Mouse (Mus musculus) lung, postnatal 25 days (tissue): ENCODE measurements around the gene Atf6.

Experiments used
- DNase-seq: peaks from one replicate; pipeline ENCODE4 v3.0.0; 2022; ENCODE audit warnings: low spot score

Gene Atf6

DNA sequence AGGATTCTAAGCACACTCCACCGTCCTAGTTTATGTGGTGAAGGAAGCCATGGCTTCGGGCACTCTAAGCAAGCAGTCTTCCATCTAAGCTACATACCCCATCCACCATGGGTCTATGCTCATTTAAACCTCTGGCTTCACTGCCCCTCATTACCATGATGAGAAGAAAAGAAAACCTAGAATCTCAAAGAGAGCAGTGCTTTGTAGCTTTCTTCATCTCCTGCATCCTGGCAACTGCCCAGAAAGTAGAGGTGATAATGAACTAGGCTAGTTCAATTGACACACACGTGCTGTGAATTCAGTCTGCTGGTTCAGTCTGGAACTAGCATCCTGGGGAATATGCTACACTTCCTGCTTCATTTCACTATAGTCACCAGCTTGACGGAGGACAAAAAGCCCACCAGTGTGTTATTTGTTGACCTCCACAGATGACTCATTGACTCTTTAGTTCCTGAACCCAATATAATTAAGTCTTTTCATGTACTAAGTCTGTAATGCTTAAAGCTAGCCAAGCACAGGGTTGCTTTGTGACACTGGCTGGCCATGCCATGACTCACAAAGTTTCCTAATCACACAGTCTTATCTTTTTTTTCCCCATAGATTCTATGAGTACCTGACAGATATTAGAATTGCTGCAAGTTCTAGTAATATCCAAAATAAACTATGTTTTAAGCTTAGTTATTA, 162.5 kb downstream of the Atf6 start:
- no peak for DNase-seq

DNA sequence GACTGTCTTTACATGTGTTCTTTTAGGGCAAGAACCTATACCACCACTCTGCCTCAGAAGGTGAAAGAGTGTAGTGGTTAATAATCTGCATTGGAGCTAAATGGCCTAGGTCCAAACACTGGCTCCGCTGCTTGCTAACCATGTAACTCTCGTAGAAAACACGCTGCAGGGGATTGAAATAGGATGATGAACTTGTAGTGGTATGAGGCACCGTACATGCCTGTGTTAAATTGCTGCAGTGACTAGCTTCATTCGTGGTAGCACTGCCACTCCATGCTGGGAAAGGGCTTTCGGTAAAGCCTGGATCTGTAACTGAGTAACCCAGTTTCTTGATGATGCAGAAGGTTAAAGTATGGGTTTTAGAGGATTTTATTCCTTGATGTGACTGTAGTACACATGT, 163.5 kb downstream of the Atf6 start:
- no peak for DNase-seq

DNA sequence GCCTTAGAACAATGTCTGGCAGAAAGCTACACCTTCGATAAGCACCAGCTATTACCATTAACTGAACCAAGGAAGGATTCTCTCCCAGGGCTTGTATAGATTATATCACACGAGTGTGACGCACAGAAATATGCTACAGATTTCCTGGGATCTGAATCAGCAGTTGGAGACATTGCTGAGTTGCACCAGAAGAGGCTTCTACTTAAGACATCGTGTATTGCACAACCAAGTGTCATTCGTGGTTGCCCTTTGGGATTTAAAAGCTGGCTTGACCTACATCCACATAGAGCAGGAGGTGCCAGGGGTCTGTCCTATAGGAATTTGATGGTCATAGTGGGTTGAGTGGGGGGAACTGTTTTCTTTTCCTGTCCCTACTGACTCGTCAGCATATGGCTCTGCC, 164.6 kb downstream of the Atf6 start:
- no peak for DNase-seq

DNA sequence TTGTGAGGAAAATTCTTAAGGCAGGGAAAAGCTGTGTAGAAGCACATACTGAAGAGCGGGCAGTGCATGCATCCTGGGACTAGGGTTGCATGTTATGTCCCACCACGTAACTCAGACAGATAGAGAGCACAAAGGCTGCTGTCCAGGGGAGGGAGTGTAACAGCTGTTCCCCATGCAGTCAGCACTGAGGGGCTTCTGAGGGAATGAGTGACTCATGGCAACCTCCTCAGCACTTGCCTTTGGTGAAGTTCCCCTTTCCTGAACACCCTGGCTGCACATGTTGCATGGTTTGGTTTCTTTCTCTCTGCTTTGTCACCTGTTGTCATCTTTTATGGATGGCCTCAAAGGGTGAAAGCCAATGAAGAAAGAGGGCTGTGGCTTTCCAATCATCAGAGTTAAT, 165.3 kb downstream of the Atf6 start:
- no peak for DNase-seq

DNA sequence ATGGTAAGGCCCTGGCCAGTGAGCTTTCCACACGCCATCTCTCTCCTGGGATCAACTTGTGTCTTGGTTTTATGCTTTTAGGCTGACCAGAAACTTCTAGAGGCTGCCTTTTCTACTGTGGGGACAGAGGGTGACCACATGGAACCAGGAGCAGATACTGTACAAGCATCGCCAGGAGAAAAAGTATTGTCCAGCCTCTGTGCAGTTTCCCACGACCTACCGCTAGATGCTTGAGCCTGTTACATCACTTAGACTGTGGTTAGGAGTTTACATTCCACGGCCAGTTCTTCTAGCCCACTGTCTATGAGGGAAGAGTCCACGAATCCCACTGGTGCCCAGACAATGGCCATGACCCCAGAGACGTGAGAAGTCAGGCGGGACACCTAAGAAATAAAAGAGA, 166.0 kb downstream of the Atf6 start:
- no peak for DNase-seq

DNA sequence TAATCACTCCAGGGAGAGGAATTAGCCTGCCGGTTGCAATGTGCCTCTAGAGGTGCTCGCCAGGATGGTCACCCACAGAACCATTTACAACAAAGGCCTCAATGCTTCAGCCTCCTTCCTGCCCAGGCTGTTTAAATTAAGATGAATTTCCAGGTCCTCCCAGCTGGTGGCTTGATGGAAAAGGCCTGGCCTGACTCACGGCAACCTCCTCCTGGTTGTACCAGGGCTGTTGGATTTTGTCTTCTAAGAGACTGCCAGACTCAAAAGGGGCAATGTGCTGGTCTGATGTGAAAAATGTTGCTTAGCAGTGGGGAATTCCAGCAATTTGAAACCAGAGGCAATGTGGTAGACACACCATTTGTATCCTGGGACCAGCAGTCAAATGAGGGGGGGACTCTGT, 166.4 kb downstream of the Atf6 start:
- DNase-seq: no peak

DNA sequence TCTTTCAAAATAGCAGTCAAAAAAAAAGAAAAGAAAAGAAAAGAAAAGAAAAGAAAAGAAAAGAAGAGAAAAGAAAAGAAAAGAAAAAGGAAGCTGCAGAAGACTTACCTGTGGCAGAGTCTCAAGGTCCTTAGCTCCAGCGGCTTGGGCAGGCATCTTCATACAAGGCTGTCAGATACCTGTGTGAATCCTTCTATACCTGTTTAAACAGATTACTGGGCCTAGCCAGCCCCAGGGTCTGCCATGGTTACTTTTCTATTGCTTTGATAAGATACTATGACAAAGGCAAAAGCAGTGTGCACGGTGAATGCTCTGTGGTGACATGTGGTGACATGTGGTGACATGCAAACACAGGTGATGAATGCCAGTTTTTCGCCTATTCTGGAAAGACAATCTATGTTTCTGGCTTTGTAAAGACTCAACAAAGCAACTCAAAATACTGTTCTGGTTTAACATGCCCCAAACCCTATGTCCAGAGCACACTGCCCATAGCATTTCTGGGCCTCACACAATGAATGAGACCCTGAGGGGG, 167.0 kb downstream of the Atf6 start:
- DNase-seq: no peak

DNA sequence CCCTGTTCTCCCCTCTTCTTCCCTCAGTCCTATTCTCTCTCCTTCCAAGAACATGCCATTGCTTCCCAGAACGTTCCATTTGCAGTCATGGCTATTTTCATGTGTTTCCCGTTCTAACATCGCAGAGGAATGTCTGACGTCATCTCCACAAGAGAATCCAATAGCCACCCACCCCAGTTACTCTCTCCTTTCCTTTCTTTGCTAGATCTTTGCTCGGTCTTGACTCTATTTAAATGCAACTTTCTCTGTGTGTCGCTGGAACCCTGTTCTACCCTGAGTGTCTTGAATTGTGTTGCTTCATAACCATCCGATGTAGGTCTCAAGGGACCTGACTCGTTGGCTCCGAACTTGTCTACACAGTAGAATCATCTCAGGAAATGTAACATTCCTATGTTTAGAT, 168.0 kb downstream of the Atf6 start:
- DNase-seq: no peak

DNA sequence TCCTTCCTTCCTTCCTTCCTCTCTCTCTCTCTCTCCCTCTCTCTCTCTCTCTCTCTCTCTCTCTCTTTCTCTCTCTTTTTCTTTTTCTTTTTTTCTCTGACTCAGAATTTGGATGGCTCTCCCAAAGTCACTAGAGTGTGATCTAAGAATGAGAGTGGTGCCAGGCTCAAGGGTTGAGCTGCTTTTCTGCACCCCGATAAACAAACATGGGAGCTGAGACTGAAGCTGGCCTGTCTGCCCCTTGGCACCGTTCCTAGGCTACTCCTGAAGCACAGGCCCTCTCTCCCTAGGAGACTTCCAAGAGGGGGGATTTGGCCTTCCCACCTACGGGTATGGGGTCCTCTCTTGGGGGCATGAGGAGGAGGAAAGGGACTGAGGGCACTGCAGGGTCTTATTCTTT, 168.8 kb downstream of the Atf6 start:
- no peak for DNase-seq

DNA sequence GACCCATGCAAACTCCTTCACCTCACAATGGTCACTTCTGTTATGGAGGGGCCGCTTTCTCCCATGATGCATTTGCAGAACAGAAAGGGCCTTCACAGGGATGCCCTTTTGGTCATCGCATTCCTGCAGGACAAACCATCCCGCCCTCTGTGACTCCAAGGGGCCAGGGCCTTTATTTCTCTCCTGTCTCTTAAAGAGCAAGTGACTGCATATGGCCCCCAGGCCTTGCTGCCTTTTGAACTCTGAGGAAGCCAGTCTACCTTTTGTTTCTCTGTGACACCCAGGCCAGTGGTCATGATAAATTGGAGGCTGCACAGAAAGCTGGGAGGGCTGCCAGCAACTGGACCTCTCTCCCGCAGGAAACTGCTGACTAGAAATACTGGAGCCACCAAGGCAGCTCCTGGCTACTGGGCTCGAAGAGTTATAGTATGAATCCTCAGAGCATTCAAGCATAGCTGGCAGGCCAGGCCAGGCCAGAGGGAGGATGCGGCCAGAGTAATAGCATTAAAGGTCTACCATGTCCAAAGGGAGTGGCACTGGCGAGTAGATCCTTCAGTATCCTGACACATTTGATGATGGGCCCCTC, 169.7 kb downstream of the Atf6 start:
- no peak for DNase-seq

DNA sequence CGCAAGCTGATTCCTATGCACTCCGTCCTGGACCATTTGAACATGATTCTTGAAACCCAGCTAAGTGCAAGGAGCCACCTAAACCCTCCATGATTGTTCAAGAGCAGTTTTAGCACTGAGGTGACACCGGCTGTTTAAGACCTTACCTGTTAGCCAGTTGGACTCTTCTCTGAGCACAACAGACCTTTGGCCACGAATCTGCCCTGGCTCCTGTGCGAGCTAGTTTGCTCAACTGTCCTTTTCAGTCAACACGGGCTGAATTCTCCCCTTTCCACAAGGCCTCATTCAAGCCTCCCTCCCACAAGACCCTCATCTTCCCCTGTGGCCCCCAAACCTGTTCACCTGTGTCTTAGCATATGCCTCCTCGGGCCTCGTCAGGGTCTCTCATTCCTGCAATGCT, 170.6 kb downstream of the Atf6 start:
- DNase-seq: no peak

DNA sequence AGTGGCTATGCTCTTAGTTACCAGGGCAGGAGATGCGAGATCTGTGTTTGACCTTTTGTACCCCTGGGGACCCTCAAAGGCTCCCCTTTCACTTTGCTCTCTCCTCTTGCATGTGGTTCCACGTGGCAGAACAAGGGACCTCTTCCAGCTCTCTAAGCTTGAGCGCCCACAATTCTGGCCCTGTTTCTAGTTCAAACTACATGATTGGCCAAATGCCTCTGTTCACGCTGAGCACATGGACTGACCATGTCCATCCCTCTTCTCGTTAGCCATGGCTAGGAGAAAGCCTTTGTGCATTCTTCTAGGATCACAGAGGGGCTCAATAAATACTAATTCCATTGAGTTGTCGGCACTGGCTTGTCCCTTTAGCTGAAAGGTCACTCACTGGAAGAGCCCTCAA, 172.2 kb downstream of the Atf6 start:
- no peak for DNase-seq

DNA sequence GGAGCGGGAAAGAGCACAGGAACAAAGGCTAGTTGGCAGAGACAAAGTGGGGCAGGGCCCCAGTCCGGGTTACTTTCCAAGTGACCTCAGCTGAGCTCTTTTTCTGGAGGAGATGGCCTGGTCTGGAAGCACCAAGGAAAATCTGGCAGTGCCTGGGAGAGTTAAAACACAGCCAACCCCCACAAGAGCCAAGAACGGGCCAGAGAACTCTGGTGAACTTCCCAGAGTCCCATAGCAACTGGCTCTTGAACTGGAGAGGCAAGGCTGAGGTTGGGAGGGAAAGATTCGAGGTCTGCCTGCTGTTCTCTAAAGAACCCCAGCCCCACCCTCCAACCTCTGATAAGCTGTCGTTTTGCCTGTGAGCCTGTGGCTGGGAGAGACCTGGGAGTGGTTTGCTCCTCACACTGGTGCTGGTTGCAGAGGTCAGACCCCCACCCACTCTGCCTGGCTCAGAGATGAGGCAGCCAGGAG, 172.7 kb downstream of the Atf6 start:
- peak; percentile 43 for DNase-seq

DNA sequence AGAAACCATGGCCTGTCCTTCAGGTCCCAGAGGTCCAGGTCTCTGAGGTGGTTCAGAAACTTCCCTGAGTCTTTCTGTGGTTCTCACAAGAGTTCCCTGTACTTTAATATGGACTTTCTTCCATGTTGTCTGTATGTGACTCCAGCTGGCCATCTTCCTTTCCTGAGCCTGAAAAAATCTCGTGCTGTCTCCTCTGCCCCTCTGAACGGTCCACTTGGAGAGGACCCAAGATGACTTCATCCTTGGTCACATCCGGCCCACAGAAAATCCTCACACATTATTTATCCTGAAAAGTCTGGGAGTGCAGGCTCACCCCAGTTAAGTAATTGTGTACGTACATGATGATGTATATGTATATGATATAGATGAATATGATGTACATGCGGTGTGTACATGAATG, 176.3 kb downstream of the Atf6 start:
- DNase-seq: no peak

DNA sequence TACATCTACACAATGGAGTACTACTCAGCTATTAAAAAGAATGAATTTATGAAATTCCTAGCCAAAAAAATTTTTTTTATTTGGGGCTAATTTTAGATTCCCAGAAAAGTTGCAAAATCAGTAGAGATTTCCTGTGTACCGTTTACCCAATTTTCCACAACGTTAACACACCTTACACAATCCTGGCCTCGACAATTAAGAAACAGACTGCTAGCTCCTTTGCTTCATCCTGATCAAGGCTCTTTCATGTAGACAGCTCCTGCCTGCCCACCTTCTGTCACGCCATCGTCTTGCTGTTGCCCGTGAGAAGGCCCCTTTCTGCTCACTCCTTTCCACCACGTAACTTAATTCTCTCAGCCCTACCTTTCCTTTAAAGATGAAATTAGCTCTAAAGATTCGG, 177.8 kb downstream of the Atf6 start:
- no peak for DNase-seq

DNA sequence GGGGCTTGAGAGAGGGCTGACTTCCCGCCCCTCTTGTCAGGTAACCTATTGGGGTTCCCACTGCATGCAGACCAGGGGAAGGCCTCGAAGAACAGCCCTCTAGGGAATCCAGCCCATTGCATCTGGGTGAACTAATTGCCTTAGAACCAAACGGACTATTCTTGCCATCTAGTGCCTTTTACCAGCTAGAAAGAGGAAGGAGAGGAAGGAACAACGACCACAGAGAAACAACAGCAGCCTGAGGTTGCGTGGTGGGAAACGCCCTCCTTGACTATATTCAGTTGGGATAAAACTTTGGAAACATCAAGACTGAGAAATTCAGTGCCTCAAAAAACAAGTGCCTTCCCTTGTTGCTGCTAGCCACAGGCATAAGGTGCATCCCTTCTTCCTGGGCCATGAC, 183.7 kb downstream of the Atf6 start:
- DNase-seq: no peak

DNA sequence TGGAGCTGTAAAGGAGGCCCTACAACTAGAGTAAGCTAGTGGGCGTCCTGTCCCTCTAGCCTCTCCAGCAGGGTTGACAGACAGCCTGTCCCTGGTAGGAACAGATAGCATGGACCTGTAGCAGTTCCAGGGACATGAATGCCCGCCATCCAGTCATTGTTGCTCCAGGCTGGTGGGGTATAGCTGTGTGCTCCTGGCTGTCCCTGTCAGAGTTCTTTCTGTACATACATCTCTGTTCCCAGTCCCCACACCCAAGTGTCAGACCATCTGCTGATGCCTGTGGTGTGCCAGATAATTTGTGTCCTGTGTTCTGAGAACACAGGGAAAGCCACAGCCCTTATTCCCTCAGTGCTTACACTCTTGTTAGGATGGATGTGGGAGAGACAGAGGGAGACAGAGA, 187.9 kb downstream of the Atf6 start:
- no peak for DNase-seq

DNA sequence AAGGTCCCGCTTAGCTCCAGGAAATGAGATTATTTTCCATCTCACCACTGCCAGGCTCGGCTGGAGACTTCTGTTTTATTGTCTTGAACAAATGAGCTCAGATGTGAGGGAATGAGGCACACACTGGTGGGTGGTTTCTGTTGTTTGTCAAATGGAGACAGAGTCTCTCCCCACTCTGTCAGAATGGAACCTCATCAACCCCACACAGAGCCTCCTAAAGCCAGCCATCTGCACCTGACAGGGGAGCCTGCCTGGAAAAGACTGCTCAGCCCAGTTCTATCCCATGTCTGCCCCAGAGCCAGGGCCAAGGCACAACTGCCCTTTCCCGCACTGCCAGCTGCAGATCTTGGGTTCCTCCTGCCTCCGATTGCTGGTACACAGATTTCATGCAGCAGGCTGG, 188.7 kb downstream of the Atf6 start:
- no peak for DNase-seq

DNA sequence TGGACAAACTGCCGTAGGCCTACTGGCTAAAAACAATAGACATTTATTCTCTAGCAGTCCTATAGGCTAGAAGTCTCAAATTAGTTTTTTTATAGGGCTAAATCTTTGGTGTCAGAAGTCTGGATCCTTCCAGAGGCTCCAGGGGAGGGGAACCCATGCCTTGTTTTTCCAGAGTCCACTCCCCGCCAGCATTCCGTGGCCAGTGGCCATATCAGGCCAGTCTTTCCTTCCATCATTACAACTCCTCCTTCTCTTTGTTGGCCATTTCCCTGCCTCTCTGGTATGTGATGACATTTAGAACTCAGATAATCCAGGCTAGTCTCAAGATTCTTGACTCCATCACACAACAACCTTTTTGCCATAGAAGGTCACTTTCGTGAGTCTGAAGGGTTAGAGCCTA, 189.9 kb downstream of the Atf6 start:
- DNase-seq: no peak

DNA sequence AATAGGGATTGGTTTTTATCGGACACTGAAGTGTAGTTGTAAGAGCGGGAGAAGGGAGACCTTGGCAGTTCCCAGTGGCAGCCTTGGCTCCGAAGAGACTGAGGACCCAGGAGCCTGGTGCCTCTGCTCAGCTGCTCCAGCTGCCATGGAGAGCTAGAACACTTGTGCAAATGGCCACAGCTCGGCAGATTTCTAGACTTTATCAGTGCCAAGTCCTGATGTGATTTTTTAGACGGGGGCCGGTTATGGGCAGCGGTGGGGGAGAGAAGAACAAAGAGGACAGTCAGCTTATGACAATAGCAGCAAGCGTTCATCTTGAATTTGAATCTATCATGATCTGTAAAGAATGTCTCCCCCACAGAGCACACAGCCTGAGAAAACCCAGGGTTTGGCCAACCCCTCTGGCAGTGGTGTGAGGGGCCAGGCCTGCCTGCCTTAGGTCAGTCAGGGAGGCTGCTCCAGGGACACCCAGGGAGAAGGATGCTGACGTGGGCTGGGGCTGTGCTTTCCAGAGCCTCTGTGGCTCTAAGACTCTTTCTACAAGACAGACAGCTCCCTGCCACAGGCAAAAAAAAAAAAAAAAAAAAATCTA, 193.3 kb downstream of the Atf6 start:
- no peak for DNase-seq

DNA sequence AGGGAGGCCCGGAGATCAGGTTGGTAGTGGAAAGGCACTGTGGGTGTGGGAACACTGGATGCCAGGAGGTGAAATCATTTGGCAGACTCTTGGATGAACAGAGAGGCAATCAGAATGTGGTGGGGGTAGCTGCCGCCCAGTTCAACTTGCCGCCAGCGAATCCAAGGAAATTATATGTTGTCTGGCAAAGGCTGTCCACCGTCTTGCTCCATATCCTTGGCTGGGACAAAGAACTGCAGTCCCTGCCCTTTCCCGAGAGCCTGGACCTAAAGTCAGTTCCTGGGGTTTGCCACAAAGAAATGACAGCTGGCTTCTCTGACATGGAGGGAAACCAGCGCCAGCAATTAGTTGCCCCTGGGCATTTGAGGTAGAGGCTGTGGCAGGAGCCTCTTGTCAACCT, 202.4 kb downstream of the Atf6 start:
- no peak for DNase-seq

DNA sequence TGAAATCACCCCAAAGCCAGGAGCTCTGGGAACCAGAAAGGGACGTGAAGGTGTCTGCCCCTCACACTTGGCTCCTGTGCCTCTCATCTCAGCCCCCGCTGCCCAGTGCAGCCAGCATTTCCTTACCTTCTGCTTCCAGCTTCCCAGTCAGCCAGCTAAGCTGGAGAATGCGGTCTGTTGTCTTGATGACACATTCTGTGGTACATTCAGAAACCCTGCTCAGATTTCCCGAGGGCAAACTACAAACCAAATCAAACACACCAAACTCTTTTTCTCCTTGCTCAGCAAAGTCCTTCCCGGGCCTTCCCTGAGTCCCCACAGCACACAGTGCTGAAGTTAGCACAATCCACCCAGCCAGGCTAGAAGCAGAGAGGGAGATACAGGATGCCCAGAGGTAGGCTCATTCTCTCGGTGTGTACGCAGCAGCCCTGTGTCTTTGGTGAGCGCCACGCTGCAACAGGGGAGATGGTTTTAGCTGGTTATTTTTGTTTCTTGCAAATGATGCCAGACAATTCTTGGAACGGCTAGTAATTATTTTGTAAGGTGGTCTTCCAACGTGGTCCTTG, 202.9 kb downstream of the Atf6 start:
- no peak for DNase-seq

DNA sequence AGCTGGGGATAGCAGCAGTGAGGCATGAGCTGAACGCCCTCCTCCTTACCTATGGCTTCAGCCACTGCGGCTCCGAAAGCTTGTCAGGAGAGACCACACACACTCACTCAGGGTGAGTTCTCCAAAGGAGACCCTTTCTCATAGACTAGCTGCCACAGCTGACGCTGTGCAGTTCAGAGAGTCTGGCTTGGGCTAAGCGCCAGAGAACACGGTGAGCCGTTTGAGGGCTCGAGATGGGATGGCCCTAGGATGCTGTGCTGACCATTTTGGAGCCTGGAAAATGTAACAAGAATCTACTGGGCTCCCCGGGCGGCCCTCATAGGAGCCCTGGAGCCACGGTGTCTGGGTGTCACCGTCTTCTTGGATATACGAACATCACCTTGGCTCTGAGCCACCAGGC, 208.3 kb downstream of the Atf6 start:
- DNase-seq: no peak
